Mouse (Mus musculus): Measurements from ENCODE around the gene Spsb1.

The Spsb1 gene

GRCm38 (mm10) chr4:149952201-149952600 lies 2.6 kb downstream of the Spsb1 start:
- DNase-seq (ENCODE audit: low spot score), result no peak

GRCm38 (mm10) chr4:149951201-149951600 lies 3.6 kb downstream of the Spsb1 start:
- DNase-seq (ENCODE audit: low spot score), result no peak

GRCm38 (mm10) chr4:149949691-149950090 lies 5.2 kb downstream of the Spsb1 start:
- DNase-seq (ENCODE audit: low spot score), result no peak

GRCm38 (mm10) chr4:149948119-149948518 lies 6.7 kb downstream of the Spsb1 start:
- no peak for DNase-seq (ENCODE audit: low spot score)

GRCm38 (mm10) chr4:149947396-149947795 lies 7.4 kb downstream of the Spsb1 start:
- no peak for DNase-seq (ENCODE audit: low spot score)

GRCm38 (mm10) chr4:149945194-149945593 lies 9.6 kb downstream of the Spsb1 start:
- peak; percentile 24 for DNase-seq (ENCODE audit: low spot score)

- DNase-seq (ENCODE audit: low spot score), result no peak
Measured at GRCm38 (mm10) chr4:149944214-149944613, 10.6 kb downstream of the Spsb1 start.

- DNase-seq (ENCODE audit: low spot score), result no peak
Measured at GRCm38 (mm10) chr4:149942831-149943741, 11.8 kb downstream of the Spsb1 start.

- DNase-seq (ENCODE audit: low spot score), result no peak
Measured at GRCm38 (mm10) chr4:149941067-149941755, 13.6 kb downstream of the Spsb1 start.

- no peak for DNase-seq (ENCODE audit: low spot score)
Measured at GRCm38 (mm10) chr4:149938701-149939100, 16.1 kb downstream of the Spsb1 start.

GRCm38 (mm10) chr4:149936921-149937320 lies 17.9 kb downstream of the Spsb1 start:
- no peak for DNase-seq (ENCODE audit: low spot score)

- no peak for DNase-seq (ENCODE audit: low spot score)
Measured at GRCm38 (mm10) chr4:149935470-149935869, 19.4 kb downstream of the Spsb1 start.

- DNase-seq (ENCODE audit: low spot score), result no peak
Measured at GRCm38 (mm10) chr4:149933519-149934245, 21.2 kb downstream of the Spsb1 start.

- no peak for DNase-seq (ENCODE audit: low spot score)
Measured at GRCm38 (mm10) chr4:149933025-149933424, 21.8 kb downstream of the Spsb1 start.

GRCm38 (mm10) chr4:149932108-149932815 lies 22.6 kb downstream of the Spsb1 start:
- no peak for DNase-seq (ENCODE audit: low spot score)

- DNase-seq (ENCODE audit: low spot score), result no peak
Measured at GRCm38 (mm10) chr4:149930755-149931154, 24.1 kb downstream of the Spsb1 start.

GRCm38 (mm10) chr4:149923014-149923413 lies 31.8 kb downstream of the Spsb1 start:
- DNase-seq (ENCODE audit: low spot score), result no peak

- DNase-seq (ENCODE audit: low spot score), result no peak
Measured at GRCm38 (mm10) chr4:149922121-149922718, 32.6 kb downstream of the Spsb1 start.

GRCm38 (mm10) chr4:149920886-149921285 lies 34.0 kb downstream of the Spsb1 start:
- DNase-seq (ENCODE audit: low spot score), result no peak

GRCm38 (mm10) chr4:149918455-149919070 lies 36.3 kb downstream of the Spsb1 start:
- DNase-seq (ENCODE audit: low spot score), result no peak

- peak; percentile 35 for DNase-seq (ENCODE audit: low spot score)
Measured at GRCm38 (mm10) chr4:149916831-149917230, 38.0 kb downstream of the Spsb1 start.

All from yolk sac, embryonic 10.5 days (tissue).